Mouse (Mus musculus) embryo, embryonic 9.5 days (tissue): ENCODE measurements at regions not wholly inside any gene's neighbourhood (a gene's known extent, or its start where the extent isn't known, plus 50 kb on each side); places are given as distances from the start of the nearest gene placed in this dataset.
A peak's percentile ranks its signal among the peaks of the same experiment; 100 is the strongest.

Source experiments
- DNase-seq: peaks from one replicate; pipeline ENCODE4 v3.0.0-alpha.2; 2017; ENCODE audit errors: extremely low spot score

GRCm38 (mm10) chr4:72060605-72061352 lies 139.9 kb downstream of the Tle1 start:
- no peak for DNase-seq

DNA sequence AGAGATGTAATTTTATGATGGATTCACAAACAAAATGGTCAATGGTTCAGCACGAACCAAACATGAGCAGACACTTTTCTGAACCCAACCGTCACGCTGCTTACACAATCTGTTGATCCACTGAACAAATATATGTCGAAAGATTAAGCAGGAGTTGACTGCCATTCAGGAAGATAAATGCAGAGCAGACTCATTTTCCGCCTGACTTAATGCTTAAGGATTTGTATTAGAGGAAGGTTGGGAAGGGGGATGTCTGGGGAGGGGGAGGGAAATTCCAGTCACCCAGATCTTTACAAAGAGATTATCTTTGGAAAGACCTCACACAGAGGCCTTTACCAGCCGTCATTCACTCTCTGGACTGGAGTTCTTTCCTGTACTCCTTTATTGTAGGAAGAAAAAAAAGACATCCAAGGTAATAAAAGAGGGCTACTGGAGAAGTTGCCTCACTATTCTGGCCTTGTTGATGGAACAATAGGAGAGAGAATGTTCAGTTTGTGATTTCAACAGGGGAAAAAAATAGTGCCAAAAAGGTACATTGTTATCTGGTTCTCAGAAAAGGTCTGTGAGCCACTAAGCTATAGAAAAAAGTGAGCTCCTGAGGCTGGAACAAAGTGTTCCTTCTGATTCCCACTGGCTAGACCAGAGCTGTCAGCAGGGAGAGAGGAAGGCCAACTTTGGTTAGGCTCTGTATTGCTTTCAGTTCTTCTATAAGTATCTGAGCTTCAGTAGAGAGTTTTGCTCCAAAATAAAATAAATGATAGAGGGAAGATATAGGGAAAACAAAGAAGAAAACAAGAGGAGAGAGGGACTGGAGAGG lies 150.9 kb downstream of the Tle1 start:
- DNase-seq, result peak; percentile 59

DNA sequence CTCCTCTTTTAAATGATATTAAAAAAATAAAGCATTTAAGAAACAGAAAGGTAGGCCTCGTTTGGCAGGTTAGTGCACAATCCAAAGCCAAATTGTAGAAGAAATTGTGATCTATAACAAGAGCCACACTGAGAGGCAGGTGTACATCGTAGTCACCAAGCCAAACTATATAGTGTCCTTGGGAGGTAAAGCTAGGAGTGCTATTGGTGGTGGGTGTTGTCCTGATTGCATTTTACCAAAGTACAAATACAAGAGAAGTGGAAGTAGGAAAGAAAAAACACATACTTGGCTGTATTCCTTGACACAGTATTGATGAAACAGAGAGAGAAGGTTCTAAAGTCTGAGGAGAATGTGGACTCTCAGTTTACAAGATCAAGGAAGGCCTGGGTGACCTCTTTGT lies 178.6 kb downstream of the Tle1 start:
- no peak for DNase-seq

GRCm38 (mm10) chr4:72014221-72014850 lies 186.4 kb downstream of the Tle1 start:
- no peak for DNase-seq

DNA sequence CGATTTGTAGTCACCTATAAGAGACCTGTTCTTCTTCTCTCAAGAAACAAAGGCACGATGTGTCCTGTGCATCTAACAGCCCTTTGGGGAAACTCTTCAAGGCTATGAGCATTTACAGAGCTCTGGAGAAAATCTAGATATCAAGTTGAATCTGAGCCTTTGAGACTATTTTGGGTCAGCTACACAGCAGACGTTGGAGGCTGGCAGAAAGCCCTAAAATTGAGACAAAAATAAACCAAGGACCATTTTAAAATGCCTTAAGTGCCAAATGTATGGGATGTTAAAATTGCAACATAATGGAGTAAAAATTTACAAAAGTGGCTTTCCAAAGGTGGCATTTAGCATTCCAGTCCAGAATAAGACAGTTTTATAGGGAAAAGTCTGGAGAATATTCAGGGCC lies 187.1 kb downstream of the Tle1 start:
- DNase-seq, result no peak

DNA sequence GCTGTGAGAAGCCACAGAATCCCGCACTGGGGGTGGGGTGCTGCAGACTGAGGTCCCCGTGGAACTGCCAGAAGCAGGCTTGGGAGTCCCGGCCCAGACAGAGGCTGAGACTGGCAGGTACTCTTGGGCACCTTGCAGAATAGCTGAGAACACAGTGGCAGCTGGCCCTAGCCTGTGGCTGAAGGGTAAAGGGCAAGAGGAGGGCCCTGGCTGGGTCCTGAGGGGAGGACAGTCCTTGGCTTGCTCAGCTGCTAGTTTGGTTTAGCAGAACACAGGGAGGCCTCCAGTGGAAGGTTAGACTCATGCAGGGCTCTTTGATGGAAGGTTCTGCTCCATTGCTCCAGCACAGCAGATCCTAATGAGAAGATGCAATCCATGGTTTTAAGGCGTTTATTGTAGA lies 190.4 kb downstream of the Tle1 start:
- DNase-seq, result no peak

DNA sequence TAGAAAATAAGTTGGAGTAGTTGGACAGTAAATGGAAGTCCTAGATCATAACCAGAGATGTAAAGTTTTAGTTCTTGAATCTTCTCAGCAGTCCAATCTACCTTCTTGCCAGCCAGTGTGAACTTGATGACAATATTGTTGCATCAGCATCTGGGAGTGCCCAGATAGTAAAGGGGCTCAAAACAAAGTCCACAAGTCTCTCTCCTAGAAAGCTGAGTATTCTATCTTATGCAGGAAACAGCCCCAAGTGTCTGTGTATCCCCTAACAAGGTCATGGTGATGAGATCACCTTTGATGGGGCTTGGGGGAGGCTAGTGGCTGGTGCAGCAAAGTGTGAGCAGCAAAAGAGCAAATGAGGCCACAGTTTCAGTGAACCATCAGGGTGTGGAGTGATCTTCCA lies 194.8 kb downstream of the Tle1 start:
- DNase-seq, result no peak

DNA sequence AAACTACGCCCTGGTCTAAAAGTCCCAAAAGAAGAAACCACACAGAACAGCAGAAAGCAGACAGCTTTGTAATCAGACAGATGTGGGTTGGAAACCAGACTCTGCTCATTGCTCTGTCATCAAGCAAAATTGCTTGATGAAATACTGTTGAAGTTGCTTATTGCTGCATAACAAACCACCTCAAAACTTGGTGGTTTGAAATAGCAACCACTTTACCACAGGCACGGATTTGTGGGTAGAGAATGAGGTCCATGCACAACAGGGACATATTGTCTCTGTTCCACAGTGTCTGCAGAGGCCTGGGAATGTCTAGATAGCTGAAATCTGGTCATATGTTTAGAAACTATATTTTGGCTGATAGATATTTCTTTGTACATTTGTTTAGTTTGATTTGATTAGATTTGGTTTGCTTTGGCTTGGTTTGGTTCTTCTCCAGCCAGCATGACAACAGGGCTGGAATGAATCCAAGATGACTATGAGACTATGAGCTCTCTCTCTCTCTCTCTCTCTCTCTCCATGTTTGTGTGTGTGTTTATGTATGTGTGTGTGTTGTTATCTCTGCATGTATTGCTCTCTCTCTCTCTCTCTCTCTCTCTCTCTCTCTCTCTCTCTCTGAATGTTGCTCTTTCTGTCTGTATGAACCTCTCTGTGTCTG lies 199.4 kb downstream of the Tle1 start:
- DNase-seq, result no peak

DNA sequence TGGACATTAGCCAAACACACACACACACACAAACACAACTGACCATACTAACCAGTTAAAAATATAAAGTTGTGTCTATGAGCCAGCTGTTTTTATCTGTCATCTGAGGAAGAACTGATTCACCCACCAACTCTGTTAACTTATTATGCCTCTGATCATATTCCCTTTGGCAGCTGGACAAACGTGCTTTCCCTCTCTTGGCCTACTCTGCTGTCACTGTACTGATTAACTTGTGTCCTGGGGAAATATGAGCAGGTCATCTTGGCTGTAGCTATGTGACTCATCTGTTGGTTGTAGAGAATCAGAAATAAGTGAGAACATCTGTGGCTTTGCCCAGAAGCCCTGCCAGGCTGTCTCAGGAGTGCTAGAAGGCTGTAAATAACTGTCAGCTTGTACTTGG lies 210.9 kb upstream of the Gm11232 start:
- DNase-seq, result peak; percentile 0

DNA sequence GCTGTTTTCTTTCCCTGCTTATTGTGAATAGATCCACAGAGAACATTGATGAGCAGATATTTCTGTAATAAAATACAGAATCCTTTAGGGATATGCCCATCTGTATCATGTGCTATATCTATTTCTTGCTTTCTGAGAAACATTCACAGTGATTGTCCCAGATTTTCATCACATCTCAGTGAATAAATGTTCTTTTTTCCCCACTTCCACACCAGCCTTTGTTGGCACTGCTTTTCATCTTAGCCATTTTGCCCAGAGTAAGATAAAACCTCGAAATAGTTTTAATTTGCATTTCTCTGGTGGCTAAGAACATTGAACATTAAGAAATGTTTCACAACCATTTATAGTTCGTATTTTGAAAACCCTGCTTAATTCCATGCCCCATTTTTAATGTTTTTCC lies 195.7 kb upstream of the Gm11232 start:
- DNase-seq, result no peak

- DNase-seq, result no peak
Measured at GRCm38 (mm10) chr4:71933240-71933986, 175.6 kb upstream of the Gm11232 start.

GRCm38 (mm10) chr4:71932818-71933217 lies 175.1 kb upstream of the Gm11232 start:
- DNase-seq, result no peak

GRCm38 (mm10) chr4:71911551-71911950 lies 153.8 kb upstream of the Gm11232 start:
- no peak for DNase-seq

DNA sequence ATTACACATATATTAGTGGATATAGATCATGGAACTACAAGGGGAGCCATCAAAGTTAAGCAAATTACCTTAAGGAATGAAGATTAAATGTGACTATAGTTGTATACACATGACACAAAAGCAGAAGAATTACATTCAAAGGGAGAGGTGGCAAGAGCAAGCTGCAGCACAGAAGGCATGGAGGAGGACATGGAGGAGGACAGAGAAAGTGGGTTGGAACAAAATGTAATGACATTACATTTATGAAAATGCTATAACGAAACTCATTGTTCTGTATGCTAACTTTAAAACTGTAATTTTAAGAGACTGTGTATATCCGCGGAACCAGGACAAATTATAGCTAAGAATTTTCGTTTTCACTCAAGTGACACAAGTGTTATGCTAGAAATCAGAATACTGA lies 117.9 kb upstream of the Gm11232 start:
- DNase-seq, result no peak

DNA sequence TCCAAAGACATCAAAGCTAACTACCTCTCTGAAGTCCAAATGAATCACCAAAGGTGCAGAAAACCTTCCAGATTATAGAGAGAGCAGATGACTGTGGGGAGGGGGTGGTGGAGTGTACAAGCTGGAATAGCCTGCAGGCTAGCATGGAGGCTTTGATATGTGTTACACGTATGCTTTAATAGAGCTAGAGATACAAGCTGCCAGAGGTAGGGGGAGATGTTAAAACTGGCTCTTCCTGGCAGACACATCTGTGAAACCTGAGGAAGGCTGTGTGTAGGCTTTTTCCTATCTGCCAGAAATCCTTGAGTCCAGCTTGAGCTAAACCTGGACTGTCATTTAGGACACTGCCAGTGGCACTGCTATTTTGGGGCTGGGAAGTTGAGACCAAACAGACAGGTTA lies 109.2 kb upstream of the Gm11232 start:
- DNase-seq, result no peak

DNA sequence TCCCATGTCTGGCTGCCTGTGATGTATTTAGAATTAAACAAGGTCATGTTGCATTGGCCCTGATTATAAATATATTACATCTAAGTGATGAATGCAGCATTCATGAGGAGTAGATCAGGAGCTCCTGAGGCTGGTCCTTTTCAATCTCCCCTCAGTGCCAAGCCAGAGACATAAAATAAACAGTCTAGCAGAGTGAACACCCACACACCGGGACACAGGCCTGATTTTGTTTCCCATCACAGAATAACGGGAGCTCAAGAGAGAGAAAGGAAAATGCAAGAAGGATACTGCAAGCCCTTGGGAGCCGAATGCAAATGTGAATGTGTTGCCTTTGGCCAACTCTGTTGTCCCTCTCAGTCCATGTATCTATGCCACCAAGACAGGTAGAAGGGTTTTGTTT lies 84.1 kb upstream of the Gm11232 start:
- DNase-seq, result no peak

DNA sequence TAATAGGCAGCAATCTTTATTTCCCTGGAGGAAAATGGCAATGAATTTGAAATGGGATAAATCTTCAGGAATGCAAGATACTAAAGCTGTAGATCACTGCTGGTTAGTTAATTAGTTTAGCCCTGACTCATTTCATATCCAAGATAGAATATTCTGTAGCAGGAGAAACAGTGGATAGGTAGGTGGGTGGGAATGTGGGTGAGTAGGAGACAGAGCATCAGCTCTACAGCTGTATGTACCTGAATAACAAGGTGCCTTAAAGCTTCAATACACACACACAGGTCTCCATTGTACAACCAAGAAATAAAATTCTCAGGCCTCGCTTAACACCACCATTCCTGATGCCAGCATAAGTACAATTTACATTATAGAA lies 83.0 kb upstream of the Gm11232 start:
- no peak for DNase-seq

DNA sequence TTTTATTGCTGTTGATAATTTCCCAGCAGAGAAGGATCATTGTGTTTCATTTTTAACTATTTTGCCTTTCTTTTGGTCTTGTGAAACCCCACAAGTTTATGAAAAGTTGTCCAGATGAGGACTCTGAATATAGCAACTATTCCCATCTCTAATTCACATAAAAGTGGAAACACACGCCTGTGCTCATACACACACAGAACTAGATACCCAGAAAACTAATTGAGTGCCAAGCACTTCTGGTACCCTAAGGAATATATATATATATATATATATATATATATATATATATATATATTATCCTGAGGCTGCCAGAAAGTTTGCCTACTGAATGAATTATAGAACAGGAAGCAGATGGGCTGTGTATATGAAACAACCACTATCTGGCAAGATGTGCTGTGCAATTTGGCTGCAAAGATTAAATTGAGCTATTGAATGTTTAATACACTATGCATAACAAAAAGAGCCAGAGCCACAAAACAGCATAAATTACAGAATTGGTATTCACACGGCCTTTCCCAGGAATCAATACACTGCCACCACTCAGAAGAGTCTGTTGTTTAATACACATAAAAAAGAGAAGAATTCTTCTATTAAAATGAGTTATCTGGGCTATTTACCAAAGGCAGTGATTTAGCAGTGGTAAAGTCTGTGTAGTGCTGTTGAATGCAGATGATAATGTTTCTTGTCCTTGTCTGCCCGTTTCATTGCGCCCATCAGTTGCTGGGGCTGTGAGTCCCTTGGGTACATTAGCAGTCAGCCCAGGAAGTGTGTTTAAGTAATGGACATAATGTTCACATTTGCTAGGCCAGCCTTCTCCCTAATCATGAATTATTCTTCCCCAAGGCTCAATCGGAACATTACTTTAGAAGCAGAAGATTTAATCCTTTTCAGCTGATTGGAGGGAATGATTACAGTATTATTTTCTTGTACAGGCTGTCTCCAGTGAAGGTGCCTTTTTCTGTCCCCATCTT lies 82.3 kb upstream of the Gm11232 start:
- DNase-seq, result no peak

DNA sequence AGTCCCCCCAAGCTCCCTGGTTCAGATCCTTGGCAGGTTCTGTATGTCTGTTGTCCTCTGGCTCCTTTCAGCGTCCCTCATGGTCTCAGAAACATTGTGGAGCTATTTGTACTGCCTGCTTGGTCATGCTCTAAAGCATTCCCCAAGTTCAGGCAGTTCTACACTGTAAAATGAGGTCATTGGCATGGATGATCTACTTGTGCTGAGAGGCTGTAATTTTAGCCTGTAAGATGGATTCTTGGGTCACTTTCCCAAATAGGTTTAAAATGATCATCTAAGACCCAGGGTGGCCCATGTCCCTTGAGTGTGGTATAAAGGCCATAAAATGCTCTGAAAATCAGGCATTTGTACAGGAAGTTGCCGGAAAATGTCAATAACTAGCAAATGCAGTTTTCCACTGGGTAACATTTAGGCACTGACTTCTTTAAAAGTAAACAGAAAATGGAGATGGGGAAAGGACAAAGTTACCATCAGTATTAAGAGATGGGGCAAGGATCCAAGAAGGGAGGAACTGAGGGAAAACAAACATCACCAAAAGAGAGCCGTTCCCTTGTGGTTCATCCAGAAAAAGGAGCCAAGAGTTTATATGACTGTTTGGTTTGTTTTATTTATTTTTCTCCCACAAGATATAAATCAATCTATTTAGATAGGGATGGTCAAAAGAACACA lies 81.5 kb upstream of the Gm11232 start:
- DNase-seq, result no peak

GRCm38 (mm10) chr4:71835737-71836136 lies 78.0 kb upstream of the Gm11232 start:
- DNase-seq, result no peak
